ENCODE assay signal across 15 mouse cellular contexts in genomic region chr1:152549061-152549738, GRCm38 (mm10).
A peak's percentile ranks its signal among the peaks of the same experiment; 100 is the strongest.
DNase-seq lines count a peak whose midpoint lies in the region; ATAC-seq and TF ChIP-seq lines count a peak whose summit lies in the region.
"Had no signal": no experiment of that assay in that cellular context is flagged by ENCODE, and none has a peak within 500 bp of the region (broad histone marks: within the 10 kb centered on the region; RNA-seq: fewer than 3 reads in every experiment).

No protein-coding gene starts in this region.

- H3K9ac ChIP-seq in kidney, embryonic 14.5 days (ENCODE audit: low read depth, low read length) = no peak overlapping the region
- no peak overlapping the region for H3K9ac ChIP-seq in lung, embryonic 16.5 days (ENCODE audit: low read length)
- H3K9ac ChIP-seq in limb, embryonic 15.5 days = no peak overlapping the region
- H3K9ac ChIP-seq: liver, embryonic 15.5 days had no signal

- no peak overlapping the region for H3K4me3 ChIP-seq in kidney, embryonic 14.5 days (ENCODE audit: low read length)
- no peak overlapping the region for H3K4me3 ChIP-seq in lung, embryonic 16.5 days (ENCODE audit: low read length)
- H3K4me3 ChIP-seq in lung, adult 2 months (replicated peaks; ENCODE audit: extremely low read depth, low read depth, low read length) = no peak overlapping the region
- H3K4me3 ChIP-seq in limb, embryonic 15.5 days = no peak overlapping the region
- H3K4me3 ChIP-seq: hindbrain, embryonic 10.5 days; layer of hippocampus, adult 2 months; liver, embryonic 15.5 days had no signal

- no peak for TF ChIP-seq POLR2A in lung, adult 2 months (IDR thresholded peaks at IDR 0.05; ENCODE audit: borderline replicate concordance, extremely low read depth, low read depth, low read length)

- H3K4me1 ChIP-seq in kidney, embryonic 14.5 days (ENCODE audit: control insufficient read depth, insufficient read depth, low read length) = peaks cover 33% of the 10 kb centered on the region
- peaks cover 23% of the 10 kb centered on the region for H3K4me1 ChIP-seq in lung, embryonic 16.5 days (replicated peaks; ENCODE audit: control insufficient read depth, insufficient read depth, low read length)
- H3K4me1 ChIP-seq in lung, adult 2 months (ENCODE audit: control insufficient read depth, insufficient read depth, low read length) = no peaks in the 10 kb centered on the region
- peaks cover 31% of the 10 kb centered on the region for H3K4me1 ChIP-seq in limb, embryonic 15.5 days
- H3K4me1 ChIP-seq: hindbrain, embryonic 10.5 days; liver, embryonic 15.5 days had no signal

- peak overlapping the region; percentile 79 for H3K27ac ChIP-seq in kidney, embryonic 14.5 days (ENCODE audit: low read depth, low read length)
- peak overlapping the region; percentile 50 for H3K27ac ChIP-seq in lung, embryonic 16.5 days (ENCODE audit: low read length)
- peak overlapping the region; percentile 71 for H3K27ac ChIP-seq in limb, embryonic 15.5 days
- H3K27ac ChIP-seq: layer of hippocampus, adult 2 months; liver, embryonic 15.5 days had no signal

- no peaks in the 10 kb centered on the region for H3K27me3 ChIP-seq in kidney, embryonic 14.5 days (ENCODE audit: control insufficient read depth, insufficient read depth, low read length)
- no peaks in the 10 kb centered on the region for H3K27me3 ChIP-seq in lung, embryonic 16.5 days (ENCODE audit: control insufficient read depth, insufficient read depth, low read depth, low read length)
- H3K27me3 ChIP-seq in limb, embryonic 15.5 days = no peaks in the 10 kb centered on the region
- H3K27me3 ChIP-seq: liver, embryonic 15.5 days had no signal

- ATAC-seq in kidney, embryonic 14.5 days (ENCODE audit: low FRiP score, low TSS enrichment) = peak; percentile 88
- peak; percentile 78 for ATAC-seq in lung, embryonic 16.5 days (ENCODE audit: low read depth)
- peak; percentile 67; the same call in 1 of the 2 replicates for ATAC-seq in limb, embryonic 15.5 days (ENCODE audit: insufficient number of reproducible peaks, low FRiP score, low TSS enrichment, low read depth)
- ATAC-seq: forebrain, embryonic 14.5 days; midbrain, embryonic 16.5 days had no signal

- peaks cover 34% of the 10 kb centered on the region for H3K36me3 ChIP-seq in kidney, embryonic 14.5 days (ENCODE audit: control insufficient read depth, insufficient read depth, low read length)
- H3K36me3 ChIP-seq in lung, embryonic 16.5 days (ENCODE audit: control insufficient read depth, insufficient read depth, low read length) = peaks cover 20% of the 10 kb centered on the region
- H3K36me3 ChIP-seq in limb, embryonic 15.5 days = peaks cover 23% of the 10 kb centered on the region; the same call in 1 of the 2 replicates

- TF ChIP-seq CTCF in lung, adult 2 months (IDR thresholded peaks at IDR 0.05; ENCODE audit: insufficient read depth, low read length) = no peak

- H3K4me2 ChIP-seq in kidney, embryonic 14.5 days (replicated peaks; ENCODE audit: low read depth, low read length) = no peak overlapping the region
- H3K4me2 ChIP-seq in lung, embryonic 16.5 days (ENCODE audit: low read depth, low read length) = no peak overlapping the region
- H3K4me2 ChIP-seq in limb, embryonic 15.5 days = no peak overlapping the region
- H3K4me2 ChIP-seq: liver, embryonic 15.5 days had no signal

- WGBS in kidney, embryonic 14.5 days = 54% methylated on average over 13 of the region's 13 CpGs
- 47% methylated on average over 13 of the region's 13 CpGs for WGBS in lung, embryonic 16.5 days
- 69% methylated on average over 13 of the region's 13 CpGs for WGBS in lung, adult 2 months
- WGBS in limb, embryonic 15.5 days = 32% methylated on average over 13 of the region's 13 CpGs

- H3K9me3 ChIP-seq in kidney, embryonic 14.5 days (ENCODE audit: control insufficient read depth, low read length) = no peaks in the 10 kb centered on the region
- H3K9me3 ChIP-seq in lung, embryonic 16.5 days (ENCODE audit: control insufficient read depth, low read length) = no peaks in the 10 kb centered on the region
- H3K9me3 ChIP-seq in limb, embryonic 15.5 days = no peaks in the 10 kb centered on the region
- H3K9me3 ChIP-seq: hindbrain, embryonic 10.5 days; liver, embryonic 15.5 days had no signal

- no peak for DNase-seq in kidney, adult 8-10 months
- DNase-seq in lung, adult 2 months = no peak
- no peak for DNase-seq in B cell, adult 2 months
- no peak for DNase-seq in adrenal gland, postnatal 25 days
- DNase-seq: cerebellum, adult 9-11 months; left cerebral cortex, postnatal 4 days; right cerebral cortex, adult 18-20 months had no signal
